Mouse (Mus musculus) neural tube, embryonic 11.5 days (tissue): ENCODE results near the gene Nxpe4. TPM values are rescaled to one million over a fixed set of nuclear protein-coding genes. Genes with fewer than 3 reads are reported as not detected.
"Not testable (repeated sequence)": the region's sequence is repeated elsewhere in the genome, so short reads cannot be mapped to it uniquely, and the experiment has no call there.

ENCODE experiments used
- ATAC-seq: fragments of 200-750 bp; cut with Nextera tagmentation; 2 replicates; pipeline ENCODE4 v1.8.0; 2017; ENCODE audit warnings: moderate number of reproducible peaks, mild to moderate bottlenecking, moderate TSS enrichment, moderate library complexity; ENCODE audit not compliant: insufficient read depth, low FRiP score, low TSS enrichment
- DNase-seq: peaks from one replicate; pipeline ENCODE4 v3.0.0-alpha.2; 2015; ENCODE audit warnings: low spot score
- H3K27ac ChIP-seq: fragments of 300-500 bp; sonication (generic); 2 replicates; pipeline ENCODE4 v1.5.1; 2014; ENCODE audit warnings: low read depth, mild to moderate bottlenecking, low read length
- H3K27me3 ChIP-seq: fragments of 300-500 bp; sonication (generic); 2 replicates; pipeline ENCODE4 v1.6.1; 2014; ENCODE audit warnings: mild to moderate bottlenecking, low read length, mixed read lengths; ENCODE audit not compliant: control insufficient read depth, insufficient read depth
- H3K36me3 ChIP-seq: fragments of 300-500 bp; sonication (generic); 2 replicates; pipeline ENCODE4 v1.6.1; 2014; ENCODE audit warnings: mild to moderate bottlenecking, low read length, moderate library complexity, mixed read lengths; ENCODE audit not compliant: control insufficient read depth, insufficient read depth
- H3K4me1 ChIP-seq: fragments of 300-500 bp; sonication (generic); 2 replicates; pipeline ENCODE4 v1.6.1; 2014; ENCODE audit warnings: low read length, mixed read lengths; ENCODE audit not compliant: control insufficient read depth, insufficient read depth
- H3K4me2 ChIP-seq: fragments of 300-500 bp; sonication (generic); 2 replicates; pipeline ENCODE4 v1.6.1; 2014; ENCODE audit warnings: low read depth, mild to moderate bottlenecking, moderate library complexity
- H3K4me3 ChIP-seq: fragments of 300-500 bp; sonication (generic); 2 replicates; pipeline ENCODE4 v1.5.1; 2014; ENCODE audit warnings: low read depth, low read length
- H3K9ac ChIP-seq: fragments of 300-500 bp; sonication (generic); 2 replicates; pipeline ENCODE4 v1.6.1; 2014; ENCODE audit warnings: mild to moderate bottlenecking, low read length
- H3K9me3 ChIP-seq: fragments of 300-500 bp; sonication (generic); 2 replicates; pipeline ENCODE4 v1.6.1; 2016; ENCODE audit warnings: low read length; ENCODE audit not compliant: control insufficient read depth
- WGBS: fragments of 180-500 bp; shearing (Covaris S2); extraction: QIAGEN DNeasy Blood & Tissue Kit; methylation state at CpG from one replicate; pipeline ENCODE4 v1.1.7; 2014; 5-methylcytosine and 5-hydroxymethylcytosine counted together
- polyA plus RNA-seq: library from polyadenylated mRNA; unstranded; fragments of >200 nt; fragmentation: Nextera tagmentation; extraction: Ambion mirVana; gene quantifications from 2 replicates; pipeline ENCODE4 v1.2.1, GENCODE M21; 2014

Gene Nxpe4
- polyA plus RNA-seq, 1 experiment from 2014 or later, result 6.0 TPM

DNA sequence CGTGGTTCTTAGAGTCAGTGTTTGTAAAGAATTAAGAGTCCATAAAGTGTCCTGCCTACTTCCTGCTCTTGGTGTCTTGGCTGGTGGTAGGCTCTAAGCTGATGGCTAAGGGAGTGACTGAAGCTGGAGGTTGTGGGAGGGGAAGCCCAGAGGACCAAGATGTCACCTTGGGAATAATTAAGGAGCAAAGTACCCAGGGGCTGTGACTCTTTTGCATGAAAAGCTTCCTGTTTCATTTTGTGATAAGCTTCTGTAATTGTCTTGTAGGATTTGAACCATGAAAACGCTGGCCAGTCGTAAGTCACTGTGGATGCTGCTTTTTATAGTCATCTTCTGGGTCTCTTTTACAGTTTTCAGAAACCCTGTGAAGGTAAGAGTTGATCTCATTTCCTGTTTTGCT, 228.2 kb downstream of the Nxpe4 start:
- 72% methylated on average over 3 of the region's 3 CpGs for WGBS
- Histone ChIP-seq H3K9ac (no peak overlapping the region), H3K4me1 (no peaks in the 10 kb centered on the region), H3K27me3 (no peaks in the 10 kb centered on the region), H3K9me3 (no peaks in the 10 kb centered on the region), H3K4me3 (no peak overlapping the region), H3K36me3 (no peaks in the 10 kb centered on the region), H3K4me2 (no peak overlapping the region), H3K27ac (no peak overlapping the region)
- DNase-seq (no peak), ATAC-seq (no peak)

DNA sequence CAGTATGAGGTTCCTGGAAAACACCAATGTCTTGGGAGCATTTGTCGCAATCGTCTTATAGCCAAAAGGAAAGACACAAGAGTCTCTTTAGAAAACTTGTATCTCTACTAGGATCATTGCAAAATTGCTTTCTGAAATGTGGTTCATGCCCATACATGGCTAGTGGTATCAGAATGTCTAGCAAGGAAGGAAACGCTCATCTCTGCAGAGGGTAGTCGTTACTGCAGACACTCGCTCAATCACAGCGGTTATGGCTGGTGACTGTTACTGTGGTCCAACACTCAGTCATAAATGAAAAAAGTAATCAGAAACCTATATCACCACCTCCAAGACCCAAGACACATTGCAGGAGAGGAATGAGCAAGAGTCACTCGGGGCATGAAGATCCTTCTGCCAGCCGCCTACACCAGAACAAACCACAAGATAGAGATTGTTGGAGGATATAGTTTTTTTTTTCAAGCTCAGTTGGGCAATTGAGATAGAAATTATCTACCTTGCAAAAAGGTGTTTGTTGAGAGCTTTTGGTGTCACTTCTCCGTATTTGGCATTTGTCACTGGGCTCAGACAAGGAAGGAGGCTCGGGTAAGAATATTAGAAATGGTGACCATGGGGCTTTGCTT, 241.9 kb downstream of the Nxpe4 start:
- no peaks in the 10 kb centered on the region for H3K9me3 ChIP-seq
- no peaks in the 10 kb centered on the region for H3K4me1 ChIP-seq
- H3K27me3 ChIP-seq, result no peaks in the 10 kb centered on the region
- H3K27ac ChIP-seq, result no peak overlapping the region
- no peak overlapping the region for H3K9ac ChIP-seq
- DNase-seq (no peak), ATAC-seq (no peak)
- no peak overlapping the region for H3K4me3 ChIP-seq
- H3K4me2 ChIP-seq, result no peak overlapping the region
- H3K36me3 ChIP-seq, result no peaks in the 10 kb centered on the region
- WGBS, result 96% methylated on average over 10 of the region's 10 CpGs

GRCm38 (mm10) chr9:48404687-48405086, 242.9 kb downstream of the Nxpe4 start:
- H3K27ac ChIP-seq, result no peak overlapping the region
- WGBS, result 63% methylated on average over 3 of the region's 3 CpGs
- H3K9ac ChIP-seq, result no peak overlapping the region
- no peaks in the 10 kb centered on the region for H3K4me1 ChIP-seq
- H3K4me3 ChIP-seq, result no peak overlapping the region
- DNase-seq, result no peak
- no peak for ATAC-seq
- H3K4me2 ChIP-seq, result no peak overlapping the region
- no peaks in the 10 kb centered on the region for H3K9me3 ChIP-seq
- no peaks in the 10 kb centered on the region for H3K36me3 ChIP-seq
- H3K27me3 ChIP-seq, result no peaks in the 10 kb centered on the region

- 82% methylated on average over 10 of the region's 10 CpGs for WGBS
- ATAC-seq, result no peak
These were observed 245.9 kb downstream of the Nxpe4 start for GRCm38 (mm10) chr9:48407549-48408327.

GRCm38 (mm10) chr9:48410217-48411035, 248.6 kb downstream of the Nxpe4 start:
- no peaks in the 10 kb centered on the region for H3K9me3 ChIP-seq
- no peak overlapping the region for H3K27ac ChIP-seq
- DNase-seq (no peak), ATAC-seq (no peak)
- WGBS, result 87% methylated on average over 6 of the region's 6 CpGs
- no peak overlapping the region for H3K4me2 ChIP-seq
- H3K36me3 ChIP-seq, result no peaks in the 10 kb centered on the region
- H3K4me3 ChIP-seq, result no peak overlapping the region
- H3K9ac ChIP-seq, result no peak overlapping the region
- no peaks in the 10 kb centered on the region for H3K27me3 ChIP-seq
- no peaks in the 10 kb centered on the region for H3K4me1 ChIP-seq

More at GRCm38 (mm10) chr9:48407549-48408327, 245.9 kb downstream of the Nxpe4 start:
- Histone ChIP-seq H3K36me3 (no peaks in the 10 kb centered on the region), H3K4me3 (no peak overlapping the region), H3K4me1 (no peaks in the 10 kb centered on the region), H3K4me2 (no peak overlapping the region), H3K9ac (no peak overlapping the region), H3K27me3 (no peaks in the 10 kb centered on the region), H3K9me3 (no peaks in the 10 kb centered on the region), H3K27ac (no peak overlapping the region)
- no peak for DNase-seq

DNA sequence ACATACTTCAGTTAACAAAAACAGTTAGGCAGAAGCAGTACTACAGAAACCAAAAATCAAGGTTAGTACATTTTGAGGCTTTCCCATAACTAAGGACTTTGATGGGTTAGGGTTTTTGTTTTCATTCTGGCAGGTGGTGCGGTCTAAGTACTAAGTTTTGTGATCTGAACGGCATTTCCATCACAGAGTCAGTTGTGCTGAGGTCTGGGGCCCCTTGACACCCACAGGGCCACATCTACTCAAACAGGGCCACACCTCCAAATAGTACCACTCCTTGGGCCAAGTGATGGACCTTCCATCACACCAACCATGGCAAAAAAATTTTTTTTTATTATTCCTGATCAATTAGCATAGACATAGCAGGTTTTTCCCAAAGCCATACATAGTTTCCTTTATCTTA, 251.8 kb downstream of the Nxpe4 start:
- Histone ChIP-seq H3K27ac (no peak overlapping the region), H3K9ac (no peak overlapping the region), H3K9me3 (no peaks in the 10 kb centered on the region), H3K27me3 (no peaks in the 10 kb centered on the region), H3K4me3 (no peak overlapping the region), H3K4me2 (no peak overlapping the region), H3K36me3 (no peaks in the 10 kb centered on the region), H3K4me1 (no peaks in the 10 kb centered on the region)
- DNase-seq (no peak), ATAC-seq (no peak)
- 88% methylated on average over 2 of the region's 2 CpGs for WGBS

- H3K4me2 ChIP-seq, H3K9ac ChIP-seq, H3K36me3 ChIP-seq, H3K4me1 ChIP-seq, ATAC-seq, H3K27me3 ChIP-seq, H3K4me3 ChIP-seq, H3K27ac ChIP-seq, DNase-seq, H3K9me3 ChIP-seq: not testable (repeated sequence)
- 93% methylated on average over 8 of the region's 8 CpGs for WGBS
These were observed 255.5 kb downstream of the Nxpe4 start for GRCm38 (mm10) chr9:48417366-48417765.

DNA sequence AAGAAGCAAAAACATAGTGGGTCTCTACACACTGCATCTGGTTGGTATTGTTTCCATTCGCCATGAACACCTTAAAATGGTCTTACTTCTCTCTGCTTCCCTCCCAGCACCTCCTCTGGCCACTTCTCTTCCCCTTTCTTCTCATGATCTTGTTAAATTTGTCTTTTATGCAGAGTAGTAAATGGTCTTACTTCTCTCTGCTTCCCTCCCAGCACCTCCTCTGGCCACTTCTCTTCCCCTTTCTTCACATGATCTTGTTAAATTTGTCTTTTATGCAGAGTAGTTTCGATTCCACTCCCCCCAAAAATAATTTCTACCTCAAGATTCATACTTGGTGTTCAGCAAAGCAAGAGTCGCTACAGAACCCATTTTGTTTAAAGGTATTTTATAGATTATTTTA, 256.2 kb downstream of the Nxpe4 start:
- no peaks in the 10 kb centered on the region for H3K27me3 ChIP-seq
- H3K4me1 ChIP-seq, result no peaks in the 10 kb centered on the region
- DNase-seq (no peak), ATAC-seq (no peak)
- WGBS, result 84% methylated on average over 3 of the region's 3 CpGs
- no peak overlapping the region for H3K4me3 ChIP-seq
- no peaks in the 10 kb centered on the region for H3K9me3 ChIP-seq
- H3K36me3 ChIP-seq, result no peaks in the 10 kb centered on the region
- no peak overlapping the region for H3K9ac ChIP-seq
- no peak overlapping the region for H3K4me2 ChIP-seq
- H3K27ac ChIP-seq, result no peak overlapping the region
